Mouse (Mus musculus) hindbrain, embryonic 14.5 days (tissue): ENCODE results near the gene Pbx1. TPM values are rescaled to one million over a fixed set of nuclear protein-coding genes. Genes with fewer than 3 reads are reported as not detected.
A peak's percentile ranks its signal among the peaks of the same experiment; 100 is the strongest.

Experiments used
- ATAC-seq: fragments of 200-750 bp; cut with Nextera tagmentation; 2 replicates; pipeline ENCODE4 v1.8.0; 2017; ENCODE audit warnings: moderate number of reproducible peaks, mild to moderate bottlenecking, moderate TSS enrichment, moderate library complexity; ENCODE audit not compliant: low FRiP score
- DNase-seq: peaks from one replicate; pipeline ENCODE4 v3.0.0-alpha.2; 2015; ENCODE audit warnings: low spot score
- H3K27ac ChIP-seq: fragments of 300-500 bp; sonication (generic); 2 replicates; pipeline ENCODE4 v1.5.1; 2014; ENCODE audit warnings: mild to moderate bottlenecking, moderate library complexity
- H3K27me3 ChIP-seq: fragments of 300-500 bp; sonication (generic); 2 replicates; pipeline ENCODE4 v1.6.1; 2014; ENCODE audit warnings: mild to moderate bottlenecking, low read length, mixed read lengths; ENCODE audit not compliant: control insufficient read depth, insufficient read depth
- H3K36me3 ChIP-seq: fragments of 300-500 bp; sonication (generic); replicated peaks from 2 replicates; pipeline ENCODE4 v1.6.1; 2014; ENCODE audit not compliant: control insufficient read depth, insufficient read depth
- H3K4me1 ChIP-seq: fragments of 300-500 bp; sonication (generic); replicated peaks from 2 replicates; pipeline ENCODE4 v1.6.1; 2014; ENCODE audit warnings: antibody characterized with exemption, low read length, mixed read lengths; ENCODE audit not compliant: control insufficient read depth, insufficient read depth
- H3K4me2 ChIP-seq: fragments of 300-500 bp; sonication (generic); replicated peaks from 2 replicates; pipeline ENCODE4 v1.6.1; 2014; ENCODE audit warnings: mild to moderate bottlenecking, moderate library complexity
- H3K4me3 ChIP-seq: fragments of 300-500 bp; sonication (generic); replicated peaks from 2 replicates; pipeline ENCODE4 v1.5.1; 2014; ENCODE audit warnings: mild to moderate bottlenecking, low read length
- H3K9ac ChIP-seq: fragments of 300-500 bp; sonication (generic); 2 replicates; pipeline ENCODE4 v1.6.1; 2014
- H3K9me3 ChIP-seq: fragments of 300-500 bp; sonication (generic); 2 replicates; pipeline ENCODE4 v1.6.1; 2016; ENCODE audit warnings: low read length; ENCODE audit not compliant: control insufficient read depth
- WGBS: fragments of 180-500 bp; shearing (Covaris S2); extraction: QIAGEN DNeasy Blood & Tissue Kit; methylation state at CpG from one replicate; pipeline ENCODE4 v1.1.7; 2014; 5-methylcytosine and 5-hydroxymethylcytosine counted together
- polyA plus RNA-seq: library from polyadenylated mRNA; unstranded; fragments of >200 nt; fragmentation: Nextera tagmentation; extraction: Ambion mirVana; gene quantifications from 2 replicates; pipeline ENCODE4 v1.2.1, GENCODE M21; 2014

Gene Pbx1
- polyA plus RNA-seq, 1 experiment from 2014 or later, result 46.3 TPM

DNA sequence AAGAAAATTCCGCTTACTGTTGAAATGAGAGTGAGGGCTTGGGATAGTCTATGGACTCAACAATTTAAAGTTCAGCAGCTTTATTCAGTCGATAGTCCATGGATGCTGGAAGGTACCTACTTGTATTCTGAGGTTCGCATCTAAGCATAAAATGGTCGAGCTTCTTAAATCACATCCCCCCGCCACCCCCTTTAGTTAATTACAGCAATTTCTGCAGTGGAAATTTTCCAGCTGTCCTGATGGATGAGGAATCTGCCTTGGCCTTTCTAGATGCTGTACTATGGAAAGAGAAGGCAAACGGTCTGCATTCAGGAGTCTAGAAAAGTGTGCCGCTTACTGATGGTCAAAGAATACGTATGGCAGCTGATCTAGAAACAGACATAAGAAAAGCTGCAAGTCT, 262.3 kb downstream of the Pbx1 start:
- ATAC-seq, result no peak
- H3K9ac ChIP-seq, result no peak overlapping the region
- H3K9me3 ChIP-seq, result no peaks in the 10 kb centered on the region
- peaks cover 7% of the 10 kb centered on the region for H3K36me3 ChIP-seq
- H3K27ac ChIP-seq, result no peak overlapping the region
- H3K4me3 ChIP-seq, result no peak overlapping the region
- H3K27me3 ChIP-seq, result no peaks in the 10 kb centered on the region
- peaks cover 11% of the 10 kb centered on the region; the same call in 1 of the 2 replicates for H3K4me1 ChIP-seq
- no peak for DNase-seq
- no peak overlapping the region for H3K4me2 ChIP-seq
- WGBS, result 84% methylated on average over 8 of the region's 8 CpGs

- Histone ChIP-seq H3K4me1 (peaks cover 16% of the 10 kb centered on the region; the same call in 1 of the 2 replicates), H3K4me3 (no peak overlapping the region), H3K36me3 (peaks cover 4% of the 10 kb centered on the region), H3K27me3 (no peaks in the 10 kb centered on the region), H3K27ac (peak overlapping the region; percentile 30; the same call in 1 of the 2 replicates), H3K4me2 (no peak overlapping the region), H3K9ac (no peak overlapping the region), H3K9me3 (no peaks in the 10 kb centered on the region)
- 57% methylated on average over 10 of the region's 10 CpGs for whole genome bisulfite sequencing
- ATAC-seq, result 0 out of 2 replicates have a peak, but pooled peaks have one; percentile 65
- no peak for DNase-seq
These were observed 262.9 kb downstream of the Pbx1 start for GRCm38 (mm10) chr1:168169052-168169779.

GRCm38 (mm10) chr1:168167781-168168180, 264.3 kb downstream of the Pbx1 start:
- no peak for DNase-seq
- no peak overlapping the region for H3K27ac ChIP-seq
- H3K4me3 ChIP-seq, result no peak overlapping the region
- 88% methylated on average over 5 of the region's 5 CpGs for WGBS
- H3K27me3 ChIP-seq, result no peaks in the 10 kb centered on the region
- peaks cover 4% of the 10 kb centered on the region; the same call in 1 of the 2 replicates for H3K36me3 ChIP-seq
- ATAC-seq, result no peak
- H3K4me2 ChIP-seq, result no peak overlapping the region
- H3K9me3 ChIP-seq, result no peaks in the 10 kb centered on the region
- H3K4me1 ChIP-seq, result peaks cover 28% of the 10 kb centered on the region
- H3K9ac ChIP-seq, result no peak overlapping the region

DNA sequence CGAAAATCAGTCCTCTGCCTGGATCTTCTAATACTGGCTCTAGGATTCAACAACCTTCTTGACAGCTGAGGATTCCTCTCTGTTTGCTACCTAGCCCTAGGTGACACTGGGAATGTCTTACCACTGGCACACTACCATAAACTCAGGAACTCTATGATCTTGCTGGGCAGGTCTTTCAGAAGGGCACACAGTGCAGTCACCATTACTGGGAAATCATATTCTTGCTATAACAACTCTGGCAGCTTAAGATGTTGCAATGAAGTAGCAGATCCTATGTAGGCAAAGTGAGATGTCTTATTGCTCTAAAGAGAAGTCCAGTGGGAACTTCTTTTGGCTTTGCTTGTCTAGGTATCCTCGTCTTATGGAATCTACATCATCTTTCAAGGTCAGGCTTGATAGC, 265.2 kb downstream of the Pbx1 start:
- peaks cover 4% of the 10 kb centered on the region; the same call in 1 of the 2 replicates for H3K36me3 ChIP-seq
- H3K4me2 ChIP-seq, result no peak overlapping the region
- DNase-seq (no peak), ATAC-seq (no peak)
- 90% methylated on average over 2 of the region's 2 CpGs for WGBS
- H3K27me3 ChIP-seq, result no peaks in the 10 kb centered on the region
- H3K9ac ChIP-seq, result no peak overlapping the region
- H3K9me3 ChIP-seq, result no peaks in the 10 kb centered on the region
- H3K4me3 ChIP-seq, result no peak overlapping the region
- H3K4me1 ChIP-seq, result peaks cover 28% of the 10 kb centered on the region
- H3K27ac ChIP-seq, result no peak overlapping the region

GRCm38 (mm10) chr1:168164945-168165344, 267.1 kb downstream of the Pbx1 start:
- no peaks in the 10 kb centered on the region for H3K9me3 ChIP-seq
- peak overlapping the region; percentile 66 for H3K27ac ChIP-seq
- peaks cover 27% of the 10 kb centered on the region for H3K4me1 ChIP-seq
- WGBS, result 69% methylated on average over 3 of the region's 3 CpGs
- H3K4me3 ChIP-seq, result no peak overlapping the region
- H3K4me2 ChIP-seq, result no peak overlapping the region
- ATAC-seq (no peak), DNase-seq (no peak)
- H3K36me3 ChIP-seq, result peaks cover 4% of the 10 kb centered on the region; the same call in 1 of the 2 replicates
- H3K27me3 ChIP-seq, result no peaks in the 10 kb centered on the region
- H3K9ac ChIP-seq, result no peak overlapping the region

GRCm38 (mm10) chr1:168163521-168164233, 268.4 kb downstream of the Pbx1 start:
- Histone ChIP-seq H3K27ac (peak overlapping the region; percentile 66), H3K27me3 (no peaks in the 10 kb centered on the region), H3K36me3 (peaks cover 4% of the 10 kb centered on the region; the same call in 1 of the 2 replicates), H3K4me3 (peak overlapping the region; percentile 11; the same call in 1 of the 2 replicates), H3K4me1 (peaks cover 22% of the 10 kb centered on the region), H3K9ac (peak overlapping the region; percentile 29; the same call in 1 of the 2 replicates), H3K4me2 (peak overlapping the region; percentile 45), H3K9me3 (no peaks in the 10 kb centered on the region)
- ATAC-seq (peak; percentile 69; the same call in 1 of the 2 replicates), DNase-seq (peak; percentile 30)
- WGBS, result 28% methylated on average over 23 of the region's 23 CpGs

DNA sequence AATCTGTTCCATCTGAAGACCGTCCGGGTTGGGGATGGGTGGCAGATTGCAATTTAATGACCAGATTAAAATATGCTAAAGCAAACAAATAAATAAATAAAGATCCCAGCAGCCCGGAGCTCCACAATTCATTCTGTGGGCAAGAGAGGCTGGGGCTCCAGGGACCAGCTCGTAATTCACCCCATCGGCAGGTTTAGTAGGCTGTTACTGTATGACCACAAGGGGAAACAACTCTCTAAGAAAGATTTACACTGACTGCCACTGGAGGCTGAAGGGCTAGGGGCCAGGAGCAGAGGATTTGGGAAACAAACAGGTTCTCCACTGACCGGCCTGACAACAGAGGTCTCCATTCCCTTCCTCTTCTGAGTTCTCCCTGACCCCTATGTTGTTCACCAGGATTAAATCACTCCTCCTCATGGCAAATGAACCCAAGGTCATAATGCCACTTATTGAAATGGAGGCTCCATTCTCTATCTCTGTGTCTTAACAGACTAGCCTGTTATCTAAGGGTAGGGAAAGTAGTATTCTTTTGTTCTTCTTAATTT, 292.9 kb downstream of the Pbx1 start:
- no peak overlapping the region for H3K4me2 ChIP-seq
- no peak for ATAC-seq
- 69% methylated on average over 6 of the region's 6 CpGs for WGBS

DNA sequence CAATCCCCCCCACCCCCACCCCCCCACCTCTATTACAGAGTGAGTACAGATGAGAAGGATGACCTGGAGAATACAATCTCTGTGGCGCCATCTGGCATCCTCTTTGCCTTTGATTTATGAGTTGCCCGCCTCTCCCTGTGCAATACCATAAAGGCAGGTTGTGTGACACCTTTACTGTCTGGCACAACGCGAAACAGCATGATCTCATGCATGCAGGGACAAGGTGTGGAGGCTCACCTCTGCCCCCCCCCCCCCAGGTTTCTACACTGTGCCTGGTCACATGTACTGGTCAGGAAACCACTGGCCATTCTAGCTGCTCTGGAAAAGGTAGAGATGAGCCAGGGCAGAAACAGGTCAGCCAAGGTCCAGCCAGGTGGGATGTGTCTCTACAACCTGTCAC, 293.4 kb downstream of the Pbx1 start:
- no peak overlapping the region for H3K4me3 ChIP-seq
- no peaks in the 10 kb centered on the region for H3K36me3 ChIP-seq
- H3K9ac ChIP-seq, result no peak overlapping the region
- H3K4me1 ChIP-seq, result 0 out of 2 replicates have a peak, but pooled peaks cover 8% of the 10 kb centered on the region
- 81% methylated on average over 4 of the region's 4 CpGs for WGBS
- no peak for DNase-seq
- no peaks in the 10 kb centered on the region for H3K9me3 ChIP-seq
- H3K4me2 ChIP-seq, result no peak overlapping the region
- no peak for ATAC-seq
- H3K27ac ChIP-seq, result no peak overlapping the region
- H3K27me3 ChIP-seq, result no peaks in the 10 kb centered on the region

More for the DNA sequence above, 292.9 kb downstream of the Pbx1 start:
- no peak overlapping the region for H3K4me3 ChIP-seq
- 0 out of 2 replicates have a peak, but pooled peaks cover 8% of the 10 kb centered on the region for H3K4me1 ChIP-seq
- no peaks in the 10 kb centered on the region for H3K9me3 ChIP-seq
- no peaks in the 10 kb centered on the region for H3K27me3 ChIP-seq
- H3K27ac ChIP-seq, result no peak overlapping the region
- H3K9ac ChIP-seq, result no peak overlapping the region
- H3K36me3 ChIP-seq, result no peaks in the 10 kb centered on the region
- DNase-seq, result no peak

GRCm38 (mm10) chr1:168137890-168138289, 294.2 kb downstream of the Pbx1 start:
- Histone ChIP-seq H3K4me3 (no peak overlapping the region), H3K9ac (no peak overlapping the region), H3K4me1 (0 out of 2 replicates have a peak, but pooled peaks cover 8% of the 10 kb centered on the region), H3K36me3 (no peaks in the 10 kb centered on the region), H3K27ac (no peak overlapping the region), H3K27me3 (no peaks in the 10 kb centered on the region), H3K4me2 (no peak overlapping the region), H3K9me3 (no peaks in the 10 kb centered on the region)
- DNase-seq (no peak), ATAC-seq (no peak)
- 90% methylated on average over 5 of the region's 5 CpGs for WGBS
